Mouse (Mus musculus) left cerebral cortex, postnatal 25 days (tissue): ENCODE results near the gene Vmn1r138. TPM values are rescaled to one million over a fixed set of nuclear protein-coding genes. Genes with fewer than 3 reads are reported as not detected.
"Not testable (repeated sequence)": the region's sequence is repeated elsewhere in the genome, so short reads cannot be mapped to it uniquely, and the experiment has no call there.

Source experiments
- DNase-seq, 2 experiments: peaks; one replicate each; pipeline ENCODE4 v3.0.0; 2022; ENCODE audit warnings: low spot score in 2 of 2, mixed read lengths in 1 of 2
- intact Hi-C: fragments of 180-260 bp; cut with DNase I; formaldehyde crosslinking; loops from one replicate; pipeline ENCODE4 v1.15.1; 2025
- total RNA-seq, 2 experiments: library from RNA; stranded (reverse); gene quantifications; 2 replicates each; pipeline ENCODE4 v1.2.3; 2021

Gene Vmn1r138
- total RNA-seq: not detected

DNA sequence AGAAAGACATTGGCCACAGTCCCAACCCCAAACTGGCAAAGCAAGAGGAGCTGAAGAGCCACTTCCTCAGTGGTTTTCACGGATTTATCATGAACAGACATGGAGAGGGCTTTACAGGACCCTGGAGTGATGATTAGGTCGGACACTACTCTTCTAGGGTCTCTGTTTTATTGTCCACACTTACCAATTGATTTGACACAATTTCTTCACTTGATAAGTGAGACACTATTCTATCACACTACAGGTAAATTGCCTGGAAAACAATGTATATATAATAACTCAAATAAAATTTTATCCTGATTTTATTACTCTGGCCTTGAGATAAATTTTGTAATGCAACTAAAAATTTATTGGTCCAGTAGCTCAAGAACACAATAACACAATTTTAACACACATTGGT, at the start of gene Vmn1r138:
Vmn1r138 (minus strand) TSS at position 101 of the 400 bp plus-strand sequence.
- intact Hi-C loops, DNase-seq: not testable (repeated sequence)

DNA sequence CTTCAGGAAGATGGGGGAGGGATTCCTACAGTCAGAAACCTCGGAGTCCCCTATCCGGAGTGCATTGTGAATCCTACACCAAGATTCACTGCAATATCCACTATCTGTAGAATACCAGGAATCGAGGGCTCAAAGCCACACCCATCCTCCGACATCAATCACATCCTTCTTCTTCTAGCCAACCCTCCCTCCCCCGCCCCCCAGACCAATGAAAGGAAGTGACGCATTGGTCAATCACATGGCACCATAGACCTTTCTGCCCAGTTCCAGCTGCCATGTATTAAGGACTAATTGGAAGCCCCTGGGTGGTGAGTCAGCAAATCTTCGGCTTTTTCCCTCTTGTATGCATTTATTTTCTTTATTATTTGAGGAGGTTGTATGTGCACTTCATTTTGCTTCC, 40.1 kb upstream of the Vmn1r138 start, which contains the start of gene Vmn1r139:
Vmn1r139 (plus strand) TSS at position 301 of the 400 bp plus-strand sequence.
- intact Hi-C loops, DNase-seq: not testable (repeated sequence)

DNA sequence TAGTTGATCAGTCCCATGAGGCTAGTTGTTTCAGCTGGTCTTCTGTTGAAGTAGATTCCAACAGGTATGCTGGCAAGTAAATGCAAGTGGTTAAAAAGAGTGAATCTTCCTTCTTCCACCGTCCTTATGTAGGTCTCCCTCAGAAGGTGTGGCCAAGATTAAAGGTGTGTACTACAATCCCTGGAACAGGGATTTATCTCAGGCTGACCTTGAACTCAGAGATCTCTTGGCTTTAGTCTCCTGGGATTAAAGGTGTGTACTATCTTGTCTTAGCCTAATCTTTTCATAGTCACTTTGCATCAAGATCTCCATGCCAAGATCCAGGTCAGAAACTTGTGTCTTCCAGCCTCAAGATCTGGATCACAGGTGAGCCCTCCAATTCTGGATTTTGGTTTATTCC, 27.5 kb upstream of the Vmn1r138 start, which contains the start of gene Gm6176:
Gm6176 (minus strand) TSS at position 101 of the 400 bp plus-strand sequence.
- intact Hi-C loops, DNase-seq: not testable (repeated sequence)

DNA sequence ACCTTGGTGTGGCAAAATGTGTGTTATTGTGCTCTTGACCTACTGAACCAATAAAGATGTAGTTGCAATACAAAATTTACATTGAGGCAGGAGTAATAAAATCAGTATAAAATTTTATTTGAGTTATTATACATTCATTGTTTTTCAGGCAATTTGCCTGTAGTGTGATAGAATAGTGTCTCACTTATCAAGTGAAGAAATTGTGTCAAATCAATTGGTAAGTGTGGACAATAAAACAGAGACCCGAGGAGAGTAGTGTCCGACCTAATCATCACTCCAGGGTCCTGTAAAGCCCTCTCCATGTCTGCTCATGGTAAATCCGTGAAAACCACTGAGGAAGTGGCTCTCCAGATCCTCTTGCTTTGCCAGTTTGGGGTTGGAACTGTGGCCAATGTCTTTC, 34.4 kb downstream of the Vmn1r138 start, which contains the start of gene Vmn1r137:
Vmn1r137 (plus strand) TSS at position 301 of the 400 bp plus-strand sequence.
- DNase-seq, intact Hi-C loops: not testable (repeated sequence)

Other genes with a start within 250 kb of the Vmn1r138 start
- not detected for gene Gm4177, start 232.2 kb downstream of the Vmn1r138 start, total RNA-seq
- gene Vmn1r135, start 196.5 kb downstream of the Vmn1r138 start, total RNA-seq: not detected
- gene Gm5725, start 184.6 kb downstream of the Vmn1r138 start, total RNA-seq: not detected
- not detected for gene Gm5891, start 107.6 kb downstream of the Vmn1r138 start, total RNA-seq
- not detected for gene Vmn1r137, start 34.3 kb downstream of the Vmn1r138 start, total RNA-seq
- not detected for gene Gm6176, start 27.4 kb upstream of the Vmn1r138 start, total RNA-seq
- not detected for gene Vmn1r139, start 40.2 kb upstream of the Vmn1r138 start, total RNA-seq
- gene Gm16451, start 89.3 kb upstream of the Vmn1r138 start, total RNA-seq: not detected
- gene Gm10666, start 105.8 kb upstream of the Vmn1r138 start, total RNA-seq: not detected
- not detected for gene Vmn1r142, start 135.1 kb upstream of the Vmn1r138 start, total RNA-seq
- gene Vmn1r143, start 160.5 kb upstream of the Vmn1r138 start, total RNA-seq: not detected
- not detected for gene Gm8653, start 172.4 kb upstream of the Vmn1r138 start, total RNA-seq
- not detected for gene Gm8453, start 200.6 kb upstream of the Vmn1r138 start, total RNA-seq